18 mouse cellular contexts compared by ENCODE assay signal in genomic region chr4:130800147-130800546, GRCm38 (mm10). TPM values are rescaled to one million over a fixed set of nuclear protein-coding genes. Genes with fewer than 3 reads are reported as not detected.
A peak's percentile ranks its signal among the peaks of the same experiment; 100 is the strongest.
DNase-seq lines count a peak whose midpoint lies in the region; ATAC-seq and TF ChIP-seq lines count a peak whose summit lies in the region.
"Had no signal": no experiment of that assay in that cellular context is flagged by ENCODE, and none has a peak within 500 bp of the region (broad histone marks: within the 10 kb centered on the region; RNA-seq: fewer than 3 reads in every experiment).

No protein-coding gene starts in this region.

- H3K4me1 ChIP-seq in liver, embryonic 15.5 days (replicated peaks), result peaks cover 10% of the 10 kb centered on the region
- peaks cover 29% of the 10 kb centered on the region for H3K4me1 ChIP-seq in liver, embryonic 12.5 days
- peaks cover 73% of the 10 kb centered on the region for H3K4me1 ChIP-seq in bone marrow macrophage, adult 2 months (ENCODE audit: control insufficient read depth, insufficient read depth, low read length)

- no peak for TF ChIP-seq POLR2A in bone marrow macrophage, adult 2 months (IDR thresholded peaks at IDR 0.05; ENCODE audit: borderline replicate concordance, low read depth, low read length)

- peaks cover 100% of the 10 kb centered on the region for H3K79me2 ChIP-seq in macrophage (ENCODE audit: inconsistent target)

- no peak overlapping the region for H3K27ac ChIP-seq in liver, embryonic 15.5 days (replicated peaks)
- H3K27ac ChIP-seq in liver, embryonic 12.5 days, result no peak overlapping the region
- H3K27ac ChIP-seq in bone marrow macrophage, adult 2 months (ENCODE audit: insufficient read depth, low read depth, low read length), result peak overlapping the region; percentile 94
- H3K27ac ChIP-seq in macrophage, result peak overlapping the region; percentile 97
- H3K27ac ChIP-seq: forebrain, embryonic 15.5 days; limb, embryonic 13.5 days; midbrain, embryonic 13.5 days had no signal

- no peaks in the 10 kb centered on the region for H3K9me3 ChIP-seq in liver, embryonic 15.5 days (replicated peaks)
- no peaks in the 10 kb centered on the region for H3K9me3 ChIP-seq in liver, embryonic 12.5 days (replicated peaks)
- H3K9me3 ChIP-seq: forebrain, embryonic 15.5 days; limb, embryonic 13.5 days; midbrain, embryonic 13.5 days had no signal

- intact Hi-C loops in heart, postnatal 10 days (cut with DNase I), result no loop called here

- H3K27me3 ChIP-seq in liver, embryonic 15.5 days, result peaks cover 9% of the 10 kb centered on the region
- peaks cover 26% of the 10 kb centered on the region; the same call in 1 of the 2 replicates for H3K27me3 ChIP-seq in liver, embryonic 12.5 days (replicated peaks)
- H3K27me3 ChIP-seq: forebrain, embryonic 15.5 days; limb, embryonic 13.5 days; Patski had no signal

- no peak for TF ChIP-seq CTCF in bone marrow macrophage, adult 2 months (IDR thresholded peaks at IDR 0.05; ENCODE audit: low read depth, low read length)

- 0 out of 2 replicates have a peak, but pooled peaks have one; percentile 37 for ATAC-seq in liver, embryonic 15.5 days (ENCODE audit: insufficient read depth)
- no peak for ATAC-seq in liver, embryonic 12.5 days
- ATAC-seq: activated CD4-positive, CD25-positive, alpha-beta regulatory T cell, adult 4 months; forebrain, embryonic 15.5 days; midbrain, embryonic 13.5 days; Patski had no signal

- DNase-seq in heart, adult 18-20 months, result peak; percentile 34 to 52
- no peak for DNase-seq in heart, postnatal 10 days
- no peak for DNase-seq in neural tube, embryonic 10.5 days (ENCODE audit: extremely low spot score, low spot score)
- DNase-seq: cerebellum, adult 11-12 months; cerebellum, postnatal 36 days; kidney, adult 8-10 months; kidney, postnatal 36 days had no signal

- H3K4me2 ChIP-seq in liver, embryonic 15.5 days, result no peak overlapping the region
- no peak overlapping the region for H3K4me2 ChIP-seq in liver, embryonic 12.5 days
- H3K4me2 ChIP-seq: forebrain, embryonic 15.5 days; limb, embryonic 13.5 days; midbrain, embryonic 13.5 days had no signal

- no peak overlapping the region for H3K4me3 ChIP-seq in liver, embryonic 15.5 days (replicated peaks)
- no peak overlapping the region for H3K4me3 ChIP-seq in liver, embryonic 12.5 days
- no peak overlapping the region for H3K4me3 ChIP-seq in bone marrow macrophage, adult 2 months (ENCODE audit: insufficient read depth, low read length)
- H3K4me3 ChIP-seq in macrophage (ENCODE audit: inconsistent target), result no peak overlapping the region
- H3K4me3 ChIP-seq: erythroblast, embryonic 14.5 days; forebrain, embryonic 15.5 days; limb, embryonic 13.5 days; midbrain, embryonic 13.5 days; myocyte had no signal

- no peaks in the 10 kb centered on the region for H3K36me3 ChIP-seq in liver, embryonic 15.5 days (replicated peaks)
- no peaks in the 10 kb centered on the region for H3K36me3 ChIP-seq in liver, embryonic 12.5 days
- peaks cover 3% of the 10 kb centered on the region; the same call in 1 of the 2 replicates for H3K36me3 ChIP-seq in macrophage (ENCODE audit: inconsistent target)
- H3K36me3 ChIP-seq: forebrain, embryonic 15.5 days; limb, embryonic 13.5 days had no signal

- WGBS in liver, embryonic 15.5 days (ENCODE audit: insufficient replicate concordance), result 54% methylated on average over 6 of the region's 6 CpGs
- WGBS in liver, embryonic 12.5 days (ENCODE audit: insufficient replicate concordance), result 63% methylated on average over 6 of the region's 6 CpGs
- WGBS in macrophage (ENCODE audit: missing documents), result 51% methylated on average over 6 of the region's 6 CpGs

- H3K9ac ChIP-seq in liver, embryonic 15.5 days, result no peak overlapping the region
- H3K9ac ChIP-seq in liver, embryonic 12.5 days, result no peak overlapping the region
- H3K9ac ChIP-seq: forebrain, embryonic 15.5 days; limb, embryonic 13.5 days; midbrain, embryonic 13.5 days had no signal

RNA-seq across cellular contexts. Expression of gene Sdc3, which starts 7.8 kb away (rescaled TPM):
- 10 to 100 TPM; 37.1 to 38.2 TPM for total RNA-seq in heart, adult 18-20 months (2021)
- 10 to 100 TPM; 54.8 to 64.2 TPM for total RNA-seq in heart, postnatal 10 days (2021)
- 10.1 and 11.6 TPM in 2 replicates for polyA plus RNA-seq in liver, embryonic 15.5 days (2015; fragmentation: Nextera tagmentation; extraction: Ambion mirVana)
- 8.0 and 9.8 TPM in 2 replicates for polyA plus RNA-seq in liver, embryonic 12.5 days (2016; fragmentation: Nextera tagmentation; extraction: Ambion mirVana)
- 259 and 302 TPM in 2 replicates for polyA plus RNA-seq in bone marrow macrophage, adult 2 months (2012; ENCODE audit: insufficient read depth, insufficient read length, missing spikeins)
- total RNA-seq in macrophage (2018; cell fraction: chromatin; rRNA removed), result 100 to 1,000 TPM in 19 of 26 experiments, 10 to 100 TPM in 7; 22.5 to 373 (median 145) TPM
- total RNA-seq in macrophage (2018; cell fraction: cytosol; rRNA removed), result 100 to 1,000 TPM; 388 to 983 (median 585) TPM
- 1,000 to 10,000 TPM in 4 of 26 experiments, 100 to 1,000 TPM in 22; 221 to 1,187 (median 556) TPM for total RNA-seq in macrophage (2018; cell fraction: nucleus; rRNA removed)
- polyA plus RNA-seq in macrophage (2018), result 449 to 1,011 TPM (median 478 TPM) in 3 replicates

Comparison
In these comparisons a context has a peak if more than half of its experiments do, and no peak if none do; other contexts are left out.
1. DNase-seq: peak in heart, adult 18-20 months (2 of 2); none in heart, postnatal 10 days (0 of 2) and neural tube, embryonic 10.5 days (single experiment).
2. H3K27ac ChIP-seq: peak in bone marrow macrophage, adult 2 months (single experiment) and macrophage (single experiment); none in liver, embryonic 15.5 days (single experiment) and liver, embryonic 12.5 days (single experiment).
3. RNA of gene Sdc3, which starts 7.8 kb away (polyA plus RNA-seq): 449 to 1,011 TPM in macrophage and 259 to 302 TPM in bone marrow macrophage, adult 2 months; 10.1 to 11.6 TPM in liver, embryonic 15.5 days and 8.0 to 9.8 TPM in liver, embryonic 12.5 days; every median in the first group is over 10 times any median in the second.